Mouse (Mus musculus): ENCODE results near the gene Cenpu. TPM values are rescaled to one million over a fixed set of nuclear protein-coding genes. Genes with fewer than 3 reads are reported as not detected.
A peak's percentile ranks its signal among the peaks of the same experiment; 100 is the strongest.

Gene Cenpu
- polyA plus RNA-seq, 1 experiment from 2014 or later: 12.5 TPM

GRCm38 (mm10) chr8:46533926-46534325 lies 17.9 kb upstream of the Cenpu start:
- 89% methylated on average over 7 of the region's 7 CpGs for WGBS
- H3K36me3 ChIP-seq (ENCODE audit: control insufficient read depth, insufficient read depth, low read length): peaks cover 74% of the 10 kb centered on the region
- no peak overlapping the region for H3K4me3 ChIP-seq (ENCODE audit: control insufficient read depth in 1 of 2, insufficient read depth in 1 of 2, low read depth in 1 of 2, low read length in 2 of 2)
- H3K27me3 ChIP-seq (ENCODE audit: control insufficient read depth, insufficient read depth, low read length): no peaks in the 10 kb centered on the region
- no peak overlapping the region for H3K27ac ChIP-seq (replicated peaks in 1 of 2; ENCODE audit: control insufficient read depth in 1 of 2, insufficient read depth in 1 of 2, low read depth in 2 of 2, low read length in 2 of 2)
- no peak overlapping the region for H3K4me2 ChIP-seq (ENCODE audit: low read length)
- ATAC-seq (ENCODE audit: insufficient number of reproducible peaks, insufficient read depth, low FRiP score, low read depth): no peak
- no peak overlapping the region for H3K9ac ChIP-seq (ENCODE audit: low read length)
- H3K4me1 ChIP-seq (ENCODE audit: control insufficient read depth in 2 of 2, insufficient read depth in 2 of 2, low read length in 2 of 2): no peaks in the 10 kb centered on the region
- no peaks in the 10 kb centered on the region for H3K9me3 ChIP-seq (ENCODE audit: control insufficient read depth, low read length)

GRCm38 (mm10) chr8:46539701-46540100 lies 12.1 kb upstream of the Cenpu start:
- Histone ChIP-seq H3K36me3 (ENCODE audit: control insufficient read depth, insufficient read depth, low read length) (peaks cover 23% of the 10 kb centered on the region), H3K9ac (ENCODE audit: low read length) (no peak overlapping the region), H3K27me3 (ENCODE audit: control insufficient read depth, insufficient read depth, low read length) (no peaks in the 10 kb centered on the region), H3K4me2 (ENCODE audit: low read length) (no peak overlapping the region), H3K4me1 (ENCODE audit: control insufficient read depth in 2 of 2, insufficient read depth in 2 of 2, low read length in 2 of 2) (no peaks in the 10 kb centered on the region), H3K9me3 (ENCODE audit: control insufficient read depth, low read length) (no peaks in the 10 kb centered on the region), H3K27ac (replicated peaks in 1 of 2; ENCODE audit: control insufficient read depth in 1 of 2, insufficient read depth in 1 of 2, low read depth in 2 of 2, low read length in 2 of 2) (no peak overlapping the region), H3K4me3 (ENCODE audit: control insufficient read depth in 1 of 2, insufficient read depth in 1 of 2, low read depth in 1 of 2, low read length in 2 of 2) (no peak overlapping the region)
- WGBS: 64% methylated on average over 5 of the region's 5 CpGs
- no peak for ATAC-seq (ENCODE audit: insufficient number of reproducible peaks, insufficient read depth, low FRiP score, low read depth)

GRCm38 (mm10) chr8:46543191-46543590 lies 8.6 kb upstream of the Cenpu start:
- 73% methylated on average over 7 of the region's 7 CpGs for WGBS
- Histone ChIP-seq H3K36me3 (ENCODE audit: control insufficient read depth, insufficient read depth, low read length) (no peaks in the 10 kb centered on the region), H3K4me1 (ENCODE audit: control insufficient read depth in 2 of 2, insufficient read depth in 2 of 2, low read length in 2 of 2) (peaks cover 7 to 8% of the 10 kb centered on the region in 2 experiments; a peak in 3 of 4 replicates), H3K9ac (ENCODE audit: low read length) (no peak overlapping the region), H3K27ac (replicated peaks in 1 of 2; ENCODE audit: control insufficient read depth in 1 of 2, insufficient read depth in 1 of 2, low read depth in 2 of 2, low read length in 2 of 2) (no peak overlapping the region), H3K4me3 (ENCODE audit: control insufficient read depth in 1 of 2, insufficient read depth in 1 of 2, low read depth in 1 of 2, low read length in 2 of 2) (no peak overlapping the region), H3K4me2 (ENCODE audit: low read length) (no peak overlapping the region), H3K9me3 (ENCODE audit: control insufficient read depth, low read length) (no peaks in the 10 kb centered on the region), H3K27me3 (ENCODE audit: control insufficient read depth, insufficient read depth, low read length) (no peaks in the 10 kb centered on the region)
- ATAC-seq (ENCODE audit: insufficient number of reproducible peaks, insufficient read depth, low FRiP score, low read depth): no peak

GRCm38 (mm10) chr8:46543662-46544061 lies 8.2 kb upstream of the Cenpu start:
- Histone ChIP-seq H3K4me2 (ENCODE audit: low read length) (no peak overlapping the region), H3K4me1 (ENCODE audit: control insufficient read depth in 2 of 2, insufficient read depth in 2 of 2, low read length in 2 of 2) (peaks cover 7 to 8% of the 10 kb centered on the region in 2 experiments; a peak in 3 of 4 replicates), H3K9ac (ENCODE audit: low read length) (no peak overlapping the region), H3K9me3 (ENCODE audit: control insufficient read depth, low read length) (no peaks in the 10 kb centered on the region), H3K27ac (replicated peaks in 1 of 2; ENCODE audit: control insufficient read depth in 1 of 2, insufficient read depth in 1 of 2, low read depth in 2 of 2, low read length in 2 of 2) (no peak overlapping the region), H3K4me3 (ENCODE audit: control insufficient read depth in 1 of 2, insufficient read depth in 1 of 2, low read depth in 1 of 2, low read length in 2 of 2) (no peak overlapping the region), H3K36me3 (ENCODE audit: control insufficient read depth, insufficient read depth, low read length) (no peaks in the 10 kb centered on the region), H3K27me3 (ENCODE audit: control insufficient read depth, insufficient read depth, low read length) (no peaks in the 10 kb centered on the region)
- 76% methylated on average over 6 of the region's 6 CpGs for WGBS
- no peak for ATAC-seq (ENCODE audit: insufficient number of reproducible peaks, insufficient read depth, low FRiP score, low read depth)

- no peak overlapping the region for H3K4me2 ChIP-seq (ENCODE audit: low read length)
- H3K4me3 ChIP-seq (ENCODE audit: control insufficient read depth in 1 of 2, insufficient read depth in 1 of 2, low read depth in 1 of 2, low read length in 2 of 2): no peak overlapping the region
- no peak overlapping the region for H3K9ac ChIP-seq (ENCODE audit: low read length)
- H3K27me3 ChIP-seq (ENCODE audit: control insufficient read depth, insufficient read depth, low read length): no peaks in the 10 kb centered on the region
- peak overlapping the region in 1 of 2 experiments; percentile 63; a peak in 1 of 4 replicates for H3K27ac ChIP-seq (replicated peaks in 1 of 2; ENCODE audit: control insufficient read depth in 1 of 2, insufficient read depth in 1 of 2, low read depth in 2 of 2, low read length in 2 of 2)
- ATAC-seq (ENCODE audit: insufficient number of reproducible peaks, insufficient read depth, low FRiP score, low read depth): no peak
- peaks cover 7 to 8% of the 10 kb centered on the region in 2 experiments; a peak in 3 of 4 replicates for H3K4me1 ChIP-seq (ENCODE audit: control insufficient read depth in 2 of 2, insufficient read depth in 2 of 2, low read length in 2 of 2)
- WGBS: 83% methylated on average over 5 of the region's 5 CpGs
- H3K9me3 ChIP-seq (ENCODE audit: control insufficient read depth, low read length): no peaks in the 10 kb centered on the region
- no peaks in the 10 kb centered on the region for H3K36me3 ChIP-seq (ENCODE audit: control insufficient read depth, insufficient read depth, low read length)
Observed at GRCm38 (mm10) chr8:46545854-46546253, 6.0 kb upstream of the Cenpu start.

- H3K4me2 ChIP-seq (ENCODE audit: low read length): peak overlapping the region; percentile 4; the same call in 1 of the 2 replicates
- no peaks in the 10 kb centered on the region for H3K27me3 ChIP-seq (ENCODE audit: control insufficient read depth, insufficient read depth, low read length)
- WGBS: 52% methylated on average over 11 of the region's 11 CpGs
- no peak overlapping the region for H3K4me3 ChIP-seq (ENCODE audit: control insufficient read depth in 1 of 2, insufficient read depth in 1 of 2, low read depth in 1 of 2, low read length in 2 of 2)
- H3K9me3 ChIP-seq (ENCODE audit: control insufficient read depth, low read length): no peaks in the 10 kb centered on the region
- H3K27ac ChIP-seq (replicated peaks in 1 of 2; ENCODE audit: control insufficient read depth in 1 of 2, insufficient read depth in 1 of 2, low read depth in 2 of 2, low read length in 2 of 2): peak overlapping the region; percentile 39 to 63; a peak in 3 of 4 replicates
- no peak for ATAC-seq (ENCODE audit: insufficient number of reproducible peaks, insufficient read depth, low FRiP score, low read depth)
- no peak overlapping the region for H3K9ac ChIP-seq (ENCODE audit: low read length)
- peaks cover 7 to 8% of the 10 kb centered on the region in 2 experiments; a peak in 3 of 4 replicates for H3K4me1 ChIP-seq (ENCODE audit: control insufficient read depth in 2 of 2, insufficient read depth in 2 of 2, low read length in 2 of 2)
- H3K36me3 ChIP-seq (ENCODE audit: control insufficient read depth, insufficient read depth, low read length): no peaks in the 10 kb centered on the region
Observed at GRCm38 (mm10) chr8:46546431-46547176, 5.2 kb upstream of the Cenpu start.

- no peaks in the 10 kb centered on the region for H3K36me3 ChIP-seq (ENCODE audit: control insufficient read depth, insufficient read depth, low read length)
- no peaks in the 10 kb centered on the region for H3K27me3 ChIP-seq (ENCODE audit: control insufficient read depth, insufficient read depth, low read length)
- H3K9me3 ChIP-seq (ENCODE audit: control insufficient read depth, low read length): no peaks in the 10 kb centered on the region
- no peak overlapping the region for H3K4me3 ChIP-seq (ENCODE audit: control insufficient read depth in 1 of 2, insufficient read depth in 1 of 2, low read depth in 1 of 2, low read length in 2 of 2)
- no peak for ATAC-seq (ENCODE audit: insufficient number of reproducible peaks, insufficient read depth, low FRiP score, low read depth)
- no peak overlapping the region for H3K9ac ChIP-seq (ENCODE audit: low read length)
- H3K4me2 ChIP-seq (ENCODE audit: low read length): no peak overlapping the region
- peak overlapping the region in 1 of 2 experiments; percentile 63; a peak in 1 of 4 replicates for H3K27ac ChIP-seq (replicated peaks in 1 of 2; ENCODE audit: control insufficient read depth in 1 of 2, insufficient read depth in 1 of 2, low read depth in 2 of 2, low read length in 2 of 2)
- peaks cover 7 to 8% of the 10 kb centered on the region in 2 experiments; a peak in 3 of 4 replicates for H3K4me1 ChIP-seq (ENCODE audit: control insufficient read depth in 2 of 2, insufficient read depth in 2 of 2, low read length in 2 of 2)
- WGBS: 52% methylated on average over 4 of the region's 4 CpGs
Observed at GRCm38 (mm10) chr8:46547245-46547644, 4.6 kb upstream of the Cenpu start.
